Mouse (Mus musculus) heart, embryonic 10.5 days (tissue): ENCODE data around the gene Olfr56. TPM values are rescaled to one million over a fixed set of nuclear protein-coding genes. Genes with fewer than 3 reads are reported as not detected.
"Not testable (repeated sequence)": the region's sequence is repeated elsewhere in the genome, so short reads cannot be mapped to it uniquely, and the experiment has no call there.

Experiments used
- DNase-seq: peaks from one replicate; pipeline ENCODE4 v3.0.0-alpha.2; 2017; ENCODE audit warnings: low spot score
- H3K27ac ChIP-seq: fragments of 300-500 bp; sonication (generic); 2 replicates; pipeline ENCODE4 v1.5.1; 2016; ENCODE audit warnings: mild to moderate bottlenecking
- H3K27me3 ChIP-seq: fragments of 300-500 bp; sonication (generic); 2 replicates; pipeline ENCODE4 v1.6.1; 2016; ENCODE audit warnings: mild to moderate bottlenecking; ENCODE audit not compliant: poor library complexity, insufficient read depth, severe bottlenecking
- H3K36me3 ChIP-seq: fragments of 300-500 bp; sonication (generic); 2 replicates; pipeline ENCODE4 v1.6.1; 2016; ENCODE audit warnings: mild to moderate bottlenecking, moderate library complexity
- H3K4me1 ChIP-seq: fragments of 300-500 bp; sonication (generic); 2 replicates; pipeline ENCODE4 v1.6.1; 2016; ENCODE audit warnings: mild to moderate bottlenecking
- H3K4me3 ChIP-seq: fragments of 300-500 bp; sonication (generic); 2 replicates; pipeline ENCODE4 v1.5.1; 2016; ENCODE audit warnings: mild to moderate bottlenecking, moderate library complexity
- H3K9me3 ChIP-seq: fragments of 300-500 bp; sonication (generic); 2 replicates; pipeline ENCODE4 v1.6.1; 2016; ENCODE audit warnings: mild to moderate bottlenecking, moderate library complexity
- WGBS: fragments of 180-500 bp; shearing (Covaris S2); methylation state at CpG from one replicate; pipeline ENCODE4 v1.1.7; 2016; 5-methylcytosine and 5-hydroxymethylcytosine counted together
- polyA plus RNA-seq: library from polyadenylated mRNA; unstranded; fragments of >200 nt; fragmentation: Nextera tagmentation; extraction: Ambion mirVana; gene quantifications from 2 replicates; pipeline ENCODE4 v1.2.1, GENCODE M21; 2016

Olfr56 gene
- polyA plus RNA-seq, 1 experiment from 2014 or later, result not detected

DNA sequence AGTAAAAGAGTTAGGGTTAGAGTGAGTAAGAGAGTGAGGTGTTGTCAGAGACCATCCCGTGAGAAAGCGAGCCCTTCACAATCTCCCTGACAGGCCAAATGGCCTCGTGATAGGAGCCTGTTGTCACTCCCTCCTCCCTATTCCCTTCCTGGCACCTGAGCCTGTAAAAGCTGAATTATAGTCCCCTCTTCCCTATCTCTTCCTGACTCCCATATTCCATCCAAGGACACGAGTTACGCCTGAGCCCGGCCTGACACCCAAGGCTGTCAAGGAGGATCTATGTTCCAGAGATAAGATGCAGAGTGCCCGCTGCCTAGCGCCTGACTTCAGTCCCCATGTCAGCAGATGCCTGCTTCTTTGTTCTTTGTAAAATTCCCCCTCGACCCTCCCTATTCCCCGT lies 14.6 kb downstream of the Olfr56 start:
- H3K27me3 ChIP-seq, DNase-seq, H3K4me3 ChIP-seq, H3K9me3 ChIP-seq, H3K27ac ChIP-seq, H3K36me3 ChIP-seq: not testable (repeated sequence)
- 13% methylated on average over 10 of the region's 10 CpGs for WGBS
- peaks cover 10% of the 10 kb centered on the region for H3K4me1 ChIP-seq

DNA sequence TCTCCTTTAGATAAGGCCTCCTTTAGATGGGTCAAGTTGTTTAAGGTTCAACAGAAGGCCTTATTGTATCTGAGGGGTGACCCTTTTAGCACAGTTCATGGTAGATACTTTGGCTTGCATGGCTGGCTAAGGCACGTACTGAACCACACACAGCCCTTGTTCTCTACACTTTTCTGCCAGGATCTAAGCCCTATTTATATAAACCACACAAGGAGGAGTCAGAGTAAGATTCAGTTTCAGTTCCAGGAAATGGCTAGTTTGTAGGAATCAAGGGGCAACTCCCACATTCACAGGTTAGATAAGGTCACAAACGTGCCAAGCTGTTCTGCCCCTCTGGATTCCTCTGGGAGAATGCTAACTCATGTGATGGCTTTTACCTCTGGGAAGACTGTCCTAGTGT lies 15.3 kb downstream of the Olfr56 start, which contains the start of gene Tgtp1:
TSS of gene Tgtp1 (minus strand) at position 155 of the 400 bp plus-strand sequence.
- H3K4me3 ChIP-seq, H3K9me3 ChIP-seq, H3K27ac ChIP-seq, DNase-seq, H3K36me3 ChIP-seq, H3K27me3 ChIP-seq: not testable (repeated sequence)
- peaks cover 10% of the 10 kb centered on the region for H3K4me1 ChIP-seq
- WGBS, result 35% methylated on average over 2 of the region's 2 CpGs

DNA sequence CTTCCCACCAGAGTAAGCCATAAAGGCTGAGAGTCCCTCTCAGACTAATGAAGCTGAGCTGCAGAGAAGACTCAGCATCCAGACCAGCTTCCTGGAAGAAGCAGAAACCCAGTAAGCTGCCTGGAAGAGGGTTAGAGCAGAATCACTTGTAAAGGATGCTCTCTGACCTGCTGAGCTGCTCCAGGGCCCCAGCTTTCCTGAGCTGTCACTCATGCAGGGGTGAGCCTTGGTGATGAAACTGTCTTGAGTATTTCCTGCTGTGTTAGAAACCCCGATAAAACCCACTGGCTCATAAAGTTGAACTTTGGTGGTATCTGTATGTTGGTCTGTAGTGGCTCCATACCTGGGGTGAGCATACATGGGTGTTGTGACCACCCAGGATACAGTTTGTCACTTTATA lies 21.7 kb downstream of the Olfr56 start:
- H3K27me3 ChIP-seq, H3K9me3 ChIP-seq, H3K36me3 ChIP-seq, H3K4me1 ChIP-seq, H3K27ac ChIP-seq, H3K4me3 ChIP-seq, DNase-seq: not testable (repeated sequence)
- 56% methylated on average over 1 of the region's 1 CpGs for WGBS

DNA sequence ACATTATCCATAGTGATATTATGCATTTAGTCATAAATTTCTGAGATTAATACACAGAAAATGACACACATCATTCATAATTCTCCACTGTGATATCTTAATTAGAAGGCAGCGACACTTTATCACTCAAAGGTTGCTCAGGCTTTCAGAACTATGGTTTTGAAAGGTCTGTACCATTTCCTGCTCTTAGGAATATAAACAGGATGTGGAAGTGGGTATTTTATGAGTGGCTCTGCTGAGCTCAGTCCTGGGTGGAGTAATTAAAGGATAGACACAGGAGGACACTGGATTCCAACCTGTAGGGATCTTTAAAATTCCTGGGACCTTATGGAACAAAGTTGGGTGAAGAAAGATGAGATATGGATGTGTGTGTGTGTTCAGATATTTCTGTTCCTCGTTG lies 27.6 kb downstream of the Olfr56 start:
- not testable (repeated sequence) for DNase-seq, H3K4me3 ChIP-seq, H3K27me3 ChIP-seq, H3K36me3 ChIP-seq, H3K27ac ChIP-seq, H3K4me1 ChIP-seq, H3K9me3 ChIP-seq
- WGBS, result 58% methylated on average over 2 of the region's 2 CpGs

DNA sequence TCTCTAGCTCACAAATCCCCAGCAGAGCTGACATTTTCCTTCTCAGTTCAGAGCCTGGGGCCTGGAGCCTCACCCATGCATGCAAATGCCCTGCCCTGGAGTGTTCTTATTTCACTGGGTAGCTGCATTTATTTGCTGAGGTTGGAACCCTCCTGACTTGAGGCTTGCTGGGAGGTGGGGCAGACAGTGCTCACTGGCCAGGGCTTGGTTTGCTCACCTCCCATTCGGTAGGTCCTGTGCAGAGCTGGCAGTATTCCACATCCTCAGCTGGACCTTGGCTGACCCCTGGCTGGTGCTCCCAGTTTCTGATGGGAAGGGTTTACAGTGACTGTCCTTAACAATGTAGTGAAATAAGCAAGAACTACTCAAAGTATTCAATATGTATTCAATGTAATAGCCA lies 28.1 kb downstream of the Olfr56 start:
- not testable (repeated sequence) for H3K4me3 ChIP-seq, H3K4me1 ChIP-seq, H3K36me3 ChIP-seq, DNase-seq, H3K27ac ChIP-seq, H3K27me3 ChIP-seq, H3K9me3 ChIP-seq
- WGBS, result 43% methylated on average over 1 of the region's 1 CpGs

DNA sequence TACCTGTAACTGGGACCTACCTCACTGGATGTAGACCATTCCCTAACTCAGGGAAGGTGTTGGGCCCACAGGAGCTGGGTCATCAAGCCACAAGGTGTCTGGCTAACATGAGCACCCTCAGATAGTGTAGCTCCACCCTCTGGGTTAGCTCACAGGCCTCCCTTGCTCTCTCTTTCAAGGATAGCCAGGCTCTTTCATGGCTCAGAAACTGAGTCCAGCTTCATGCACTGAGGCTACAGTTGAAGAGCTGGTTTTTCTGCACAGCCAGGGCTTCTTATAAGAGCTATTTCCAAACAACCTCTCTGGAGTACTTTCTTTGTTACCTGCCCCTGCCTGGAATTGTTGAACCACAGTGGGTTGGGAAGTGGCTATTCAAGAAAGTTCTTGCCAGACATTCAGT lies 33.4 kb downstream of the Olfr56 start:
- H3K36me3 ChIP-seq, H3K27me3 ChIP-seq, H3K27ac ChIP-seq, H3K4me3 ChIP-seq, H3K9me3 ChIP-seq, DNase-seq, H3K4me1 ChIP-seq: not testable (repeated sequence)

DNA sequence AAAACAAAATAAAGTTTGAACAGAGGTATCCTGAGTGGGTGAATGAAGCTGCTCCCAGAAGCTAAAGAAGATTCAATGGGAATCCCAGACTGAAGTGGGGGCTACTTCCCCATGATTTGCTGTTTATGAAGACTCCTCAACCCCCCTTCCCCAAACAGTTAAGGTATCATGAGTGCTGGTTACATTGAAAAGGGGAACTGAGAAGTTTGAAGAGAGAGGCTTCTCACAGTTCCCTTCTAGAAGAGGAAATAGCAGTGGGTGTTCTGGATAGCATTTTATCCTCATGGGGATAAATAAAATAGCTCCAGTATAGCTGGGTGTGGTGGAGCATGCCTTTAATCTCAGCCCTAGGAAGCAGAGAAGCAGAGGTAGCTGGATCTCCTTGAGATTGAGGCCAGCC lies 71.4 kb downstream of the Olfr56 start:
- not testable (repeated sequence) for H3K9me3 ChIP-seq, H3K4me3 ChIP-seq, H3K27me3 ChIP-seq, H3K4me1 ChIP-seq, DNase-seq, H3K27ac ChIP-seq, H3K36me3 ChIP-seq

DNA sequence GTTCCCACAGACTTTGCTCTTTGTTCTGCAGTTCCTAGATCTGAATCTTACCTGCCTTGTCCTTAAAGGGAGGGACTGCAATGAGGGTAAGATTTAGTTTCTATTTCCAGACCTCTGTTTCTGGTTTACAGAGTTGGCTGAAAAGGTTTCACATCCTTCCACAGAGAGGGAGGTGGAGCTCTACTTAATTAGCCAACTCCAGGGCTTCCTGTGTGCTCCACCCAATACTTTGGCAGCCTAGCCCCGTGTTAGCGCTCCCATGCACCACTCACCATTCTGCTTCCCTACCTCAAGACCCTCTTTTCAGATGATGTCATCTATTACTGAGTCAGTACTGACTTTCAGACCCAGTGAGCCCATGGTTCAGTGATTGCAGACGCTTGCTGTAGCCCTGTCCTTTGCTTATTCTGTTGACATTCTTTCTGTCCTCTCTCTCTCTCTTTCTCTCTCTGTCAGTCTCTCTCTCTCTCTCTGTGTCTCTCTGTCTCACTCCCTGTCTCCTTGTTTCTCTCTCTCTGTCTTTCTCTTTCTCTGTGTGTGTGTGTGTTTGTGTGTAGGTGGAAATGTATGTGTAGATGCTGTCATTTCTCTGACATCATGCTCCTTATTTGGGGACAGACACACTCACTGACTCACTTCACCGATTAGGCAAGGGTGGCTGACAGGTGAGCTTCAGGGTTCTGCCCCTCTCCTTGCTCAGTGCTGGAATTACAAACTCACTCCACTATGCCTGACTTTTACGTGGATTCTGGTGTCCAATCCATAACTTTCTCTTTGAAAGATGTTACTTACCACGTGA lies 72.6 kb downstream of the Olfr56 start, which contains the start of gene 9930111J21Rik2:
TSS of gene 9930111J21Rik2 (minus strand) at position 150 of the 799 bp plus-strand sequence.
- 67% methylated on average over 1 of the region's 6 CpGs for WGBS
- H3K4me3 ChIP-seq, H3K9me3 ChIP-seq, H3K27ac ChIP-seq, H3K4me1 ChIP-seq, DNase-seq, H3K27me3 ChIP-seq, H3K36me3 ChIP-seq: not testable (repeated sequence)

DNA sequence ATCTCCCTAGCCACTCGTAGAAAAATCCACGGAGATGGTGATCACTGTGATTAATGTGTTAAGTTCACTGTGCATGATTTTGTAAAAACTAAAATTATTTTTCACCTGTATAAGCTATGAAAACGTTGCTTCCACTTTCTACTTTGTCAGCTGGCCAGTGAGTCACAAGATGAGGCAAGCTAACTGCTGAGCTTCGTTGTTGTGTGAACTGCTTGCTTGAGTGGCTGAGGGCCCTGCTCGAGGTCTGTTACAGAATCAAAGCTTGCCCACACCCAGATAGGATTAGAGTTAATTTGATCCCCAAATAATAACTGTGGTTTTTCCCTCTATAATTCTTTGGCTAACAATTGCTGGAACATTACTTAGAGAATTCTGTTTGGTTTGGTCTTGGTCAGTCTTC lies 73.2 kb downstream of the Olfr56 start:
- WGBS, result no CpG with 5 or more reads among the region's 5 CpGs
- H3K4me3 ChIP-seq, H3K4me1 ChIP-seq, H3K27me3 ChIP-seq, DNase-seq, H3K9me3 ChIP-seq, H3K27ac ChIP-seq, H3K36me3 ChIP-seq: not testable (repeated sequence)

DNA sequence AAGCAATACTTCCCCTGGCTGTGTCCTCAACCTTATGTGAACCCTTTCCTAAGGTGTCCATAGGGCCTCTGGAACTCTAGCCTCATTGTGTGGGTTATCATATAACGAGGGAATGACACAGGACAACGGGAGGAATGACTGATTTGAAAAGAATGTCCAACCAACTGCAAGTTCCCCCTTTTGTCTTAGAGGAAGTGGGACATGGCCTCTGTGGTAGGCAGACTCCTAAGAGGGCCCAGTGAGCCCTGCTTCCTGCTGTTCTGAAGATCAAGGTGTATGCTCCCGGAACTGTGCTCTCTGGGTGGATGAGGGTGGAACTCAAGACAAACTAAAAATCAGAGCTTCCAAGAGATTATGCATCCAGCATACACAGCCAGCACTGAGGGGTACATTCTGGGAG lies 81.4 kb downstream of the Olfr56 start:
- not testable (repeated sequence) for H3K4me3 ChIP-seq, H3K9me3 ChIP-seq, H3K36me3 ChIP-seq, H3K27ac ChIP-seq, DNase-seq, H3K4me1 ChIP-seq, H3K27me3 ChIP-seq
- WGBS, result 49% methylated on average over 2 of the region's 3 CpGs

DNA sequence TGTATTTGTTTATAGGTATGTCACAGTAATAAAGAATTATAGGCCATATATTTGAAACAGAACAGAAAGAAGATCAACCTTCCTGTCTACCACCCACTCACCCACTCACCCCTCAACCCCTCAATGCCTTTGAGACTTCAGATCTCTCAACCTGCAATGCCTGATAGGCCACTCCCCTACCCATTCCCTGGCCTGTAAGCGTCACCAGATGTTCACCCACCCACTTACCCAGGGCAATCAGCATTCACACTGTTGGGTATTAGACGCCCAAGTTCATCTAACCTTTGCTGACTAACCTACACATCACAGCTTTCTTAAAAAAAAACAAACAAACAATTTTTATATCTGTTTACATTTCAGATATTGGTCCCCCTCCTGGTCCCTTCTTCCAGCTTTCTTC lies 83.2 kb downstream of the Olfr56 start:
- H3K4me1 ChIP-seq, H3K27ac ChIP-seq, H3K27me3 ChIP-seq, H3K4me3 ChIP-seq, H3K36me3 ChIP-seq, H3K9me3 ChIP-seq, DNase-seq: not testable (repeated sequence)
- WGBS, result 63% methylated on average over 2 of the region's 2 CpGs

DNA sequence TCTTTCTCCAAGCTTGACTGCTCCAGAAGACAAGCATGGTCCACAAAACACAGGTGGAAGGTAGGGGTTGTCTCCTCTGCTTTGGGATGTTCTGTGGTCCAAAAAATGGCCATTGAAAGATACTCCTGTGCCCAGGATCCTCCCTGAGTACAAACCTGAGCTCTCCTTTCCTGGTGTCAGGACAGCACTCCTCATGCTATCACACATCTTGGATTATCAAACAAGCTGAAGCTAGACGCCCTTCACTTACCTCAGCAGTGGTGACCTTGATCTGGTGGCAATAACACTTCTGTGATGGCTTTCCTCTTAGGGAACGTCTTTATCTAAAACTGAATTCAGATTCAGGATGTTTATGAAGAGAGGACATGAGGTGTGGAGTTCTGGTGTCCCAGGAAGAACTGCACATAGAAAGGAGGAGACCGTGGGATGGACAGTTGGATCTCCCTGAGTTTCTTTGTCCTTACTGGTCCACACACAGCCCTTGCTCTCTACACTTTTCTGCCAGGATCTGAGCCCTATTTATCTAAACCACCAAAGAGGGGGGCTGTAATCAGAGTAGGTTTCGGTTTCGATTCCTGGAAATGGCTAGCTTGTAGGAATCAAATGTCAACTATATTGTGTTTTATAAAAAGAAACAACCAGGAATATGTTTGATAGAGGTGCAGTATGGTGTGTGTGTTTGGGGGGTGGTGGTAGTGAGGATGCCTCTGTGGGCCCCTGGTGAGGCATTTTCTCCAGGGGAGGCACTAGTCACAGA lies 85.2 kb downstream of the Olfr56 start, which contains the start of gene Tgtp2:
TSS of gene Tgtp2 (minus strand) at position 494 of the 757 bp plus-strand sequence.
- WGBS, result 72% methylated on average over 5 of the region's 5 CpGs
- not testable (repeated sequence) for DNase-seq, H3K27ac ChIP-seq, H3K9me3 ChIP-seq, H3K4me1 ChIP-seq, H3K4me3 ChIP-seq, H3K36me3 ChIP-seq, H3K27me3 ChIP-seq

DNA sequence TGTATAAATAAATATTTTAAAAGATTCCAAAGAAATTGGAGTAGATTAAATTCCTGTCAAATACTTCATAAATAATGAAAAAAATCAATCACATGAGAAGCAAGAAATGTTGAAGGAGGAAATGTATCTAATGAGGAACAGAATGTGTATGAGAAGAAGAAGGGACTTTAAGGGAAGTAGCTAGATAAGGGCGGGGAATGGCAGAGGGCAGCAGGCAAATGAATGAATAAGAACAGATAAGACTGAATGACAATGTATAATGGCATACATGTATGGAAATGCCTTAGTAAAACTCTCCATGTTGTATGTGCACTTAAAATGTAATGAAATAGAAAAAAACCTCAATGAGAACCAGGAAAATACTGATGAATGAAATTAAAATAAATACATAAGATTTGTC lies 89.7 kb downstream of the Olfr56 start:
- Histone ChIP-seq H3K4me1 (no peaks in the 10 kb centered on the region), H3K27ac (no peak overlapping the region), H3K9me3 (no peaks in the 10 kb centered on the region), H3K27me3 (no peaks in the 10 kb centered on the region), H3K36me3 (no peaks in the 10 kb centered on the region), H3K4me3 (no peak overlapping the region)
- WGBS, result 67% methylated on average over 1 of the region's 1 CpGs
- DNase-seq, result no peak
